Mouse (Mus musculus): ENCODE results near the gene Cdkl4.

The Cdkl4 gene

DNA sequence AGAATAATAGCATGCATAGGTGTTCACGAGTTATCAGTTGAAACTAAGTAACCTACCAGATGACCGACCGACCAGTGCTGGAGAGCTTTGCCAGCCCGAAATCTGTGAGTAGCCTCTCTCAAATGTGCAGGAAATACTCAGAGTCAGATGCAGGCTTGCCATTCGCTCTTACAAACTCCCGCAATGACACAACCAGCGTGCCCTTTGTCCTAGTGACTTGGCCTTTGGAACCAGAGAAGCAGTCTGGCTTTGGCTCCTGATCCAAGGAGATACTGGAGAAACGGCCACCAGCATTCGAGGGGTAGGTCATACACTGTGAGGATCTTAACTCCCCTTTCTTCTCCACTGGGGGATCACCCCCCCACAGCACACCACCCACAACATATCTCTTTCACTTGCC lies 61.7 kb downstream of the Cdkl4 start:
- ATAC-seq (ENCODE audit: low TSS enrichment), result no peak

DNA sequence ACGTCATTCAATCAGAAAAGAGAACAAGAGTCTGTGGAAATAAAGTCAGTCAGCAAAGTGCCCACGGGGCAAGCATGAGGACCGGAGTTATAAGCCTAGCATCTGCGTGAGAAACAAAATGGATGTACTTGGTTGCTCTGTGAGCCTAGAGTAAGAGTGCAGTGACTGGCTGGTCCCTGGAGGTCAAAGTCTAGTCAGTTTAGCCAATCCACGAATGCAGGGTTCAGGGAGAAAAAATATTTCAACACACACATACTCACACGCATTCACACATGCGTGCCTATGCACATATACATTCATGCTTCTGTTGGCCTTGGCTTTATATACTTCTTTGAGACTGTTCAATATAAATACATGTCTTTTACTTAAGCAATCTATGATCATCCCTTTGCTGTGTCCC lies 62.1 kb downstream of the Cdkl4 start:
- ATAC-seq (ENCODE audit: low TSS enrichment), result no peak

DNA sequence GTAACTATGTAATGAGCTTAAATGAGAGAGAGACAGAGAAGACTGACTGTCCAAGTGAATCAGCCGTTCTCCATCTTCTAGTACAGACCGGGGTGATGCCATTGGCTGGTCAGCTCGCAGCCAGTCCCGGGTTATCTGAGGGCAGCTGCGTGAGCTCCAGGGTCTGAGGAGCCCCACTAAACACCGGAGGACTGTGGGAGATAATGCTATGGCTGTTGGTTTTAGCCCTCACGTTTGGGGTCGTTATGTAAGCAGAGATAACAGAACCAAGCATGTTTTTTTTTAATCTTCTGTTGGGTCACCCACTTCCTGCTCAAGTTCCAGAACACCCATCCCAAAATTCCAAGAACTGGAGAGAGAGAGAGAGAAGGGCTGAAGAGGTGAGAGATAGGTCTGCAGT lies 63.8 kb downstream of the Cdkl4 start:
- ATAC-seq (ENCODE audit: low TSS enrichment), result no peak

DNA sequence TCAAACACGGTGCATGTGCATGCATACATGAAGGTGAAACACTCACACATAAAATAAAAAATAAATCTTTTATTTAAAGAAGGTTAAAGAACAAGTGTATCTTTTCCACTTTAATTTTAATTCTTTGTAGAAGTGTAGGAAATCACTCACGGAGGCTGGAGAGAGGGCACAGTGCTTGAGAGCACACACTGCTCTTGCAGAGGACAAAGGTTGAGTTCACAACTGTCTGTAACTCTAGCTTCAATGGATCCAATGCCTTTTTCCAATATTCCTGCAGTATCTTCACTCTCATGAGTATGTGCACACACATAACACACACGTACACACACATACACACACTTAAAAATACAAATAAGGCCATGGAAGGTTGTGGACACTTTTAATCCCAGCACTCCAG lies 67.2 kb downstream of the Cdkl4 start:
- no peak for ATAC-seq (ENCODE audit: low TSS enrichment)

GRCm38 (mm10) chr17:80509494-80510458 lies 67.8 kb downstream of the Cdkl4 start:
- ATAC-seq (ENCODE audit: low TSS enrichment), result no peak

- no peak for ATAC-seq (ENCODE audit: low TSS enrichment)
Measured at GRCm38 (mm10) chr17:80505766-80506165, 71.8 kb downstream of the Cdkl4 start.

- ATAC-seq (ENCODE audit: low TSS enrichment), result no peak
Measured at GRCm38 (mm10) chr17:80505342-80505741, 72.3 kb downstream of the Cdkl4 start.

DNA sequence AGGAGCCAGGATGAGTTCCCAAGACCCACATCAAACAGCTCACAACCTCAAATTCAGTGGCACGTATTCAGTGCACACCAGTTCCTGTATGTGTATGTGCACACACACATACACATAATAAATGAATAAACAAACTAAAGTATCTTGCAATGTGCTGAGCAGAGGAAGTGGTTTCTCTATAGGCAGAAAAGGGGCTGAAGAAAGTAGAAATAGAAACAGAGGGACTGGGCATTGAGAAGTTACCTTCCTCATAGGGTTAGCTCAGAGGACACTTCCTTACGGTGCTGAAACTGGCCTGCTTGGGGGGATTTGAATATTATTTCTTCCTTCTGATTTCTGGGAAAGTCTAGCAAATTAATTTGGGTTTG lies 75.8 kb downstream of the Cdkl4 start:
- ATAC-seq (ENCODE audit: low TSS enrichment), result no peak

DNA sequence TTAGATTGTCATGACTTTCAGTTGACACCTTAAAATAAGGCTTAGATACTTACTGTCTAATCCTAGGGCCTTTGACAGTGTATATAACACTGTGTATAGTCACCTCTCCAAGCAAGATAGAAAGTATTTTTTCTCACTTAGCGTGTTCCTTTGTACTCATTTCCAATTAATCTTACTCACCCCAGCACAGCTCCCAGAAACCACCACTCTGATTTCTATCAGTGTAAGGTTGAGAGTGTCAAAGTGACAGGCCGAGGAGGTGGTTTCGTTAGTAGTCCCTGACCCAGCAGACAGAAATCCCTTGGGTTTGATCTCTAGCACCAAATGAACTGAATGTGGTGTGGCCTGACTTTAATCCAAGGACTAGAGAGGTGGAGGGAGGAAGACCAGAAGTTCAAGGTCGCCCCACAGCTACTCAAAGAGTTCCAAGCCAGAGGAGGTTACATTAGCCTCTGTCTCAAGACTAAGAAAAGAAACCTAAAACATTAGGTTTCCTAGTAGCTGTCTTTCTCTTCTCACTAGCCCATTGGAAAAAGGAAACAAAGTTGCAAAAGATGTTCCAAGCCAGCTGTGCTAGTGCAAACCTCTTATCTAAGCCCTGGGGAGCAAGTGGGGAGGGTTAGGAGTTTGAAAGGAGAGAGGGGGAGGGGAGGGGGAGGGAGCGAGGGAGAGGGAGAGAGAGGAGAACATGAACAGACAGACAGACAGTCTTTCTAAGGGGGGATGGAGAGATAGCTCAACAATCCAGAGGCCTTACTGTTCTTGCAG lies 76.4 kb downstream of the Cdkl4 start:
- ATAC-seq (ENCODE audit: low TSS enrichment), result no peak

GRCm38 (mm10) chr17:80500025-80500424 lies 77.6 kb downstream of the Cdkl4 start:
- no peak for ATAC-seq (ENCODE audit: low TSS enrichment)

GRCm38 (mm10) chr17:80498600-80499268 lies 78.9 kb downstream of the Cdkl4 start:
- no peak for ATAC-seq (ENCODE audit: low TSS enrichment)

DNA sequence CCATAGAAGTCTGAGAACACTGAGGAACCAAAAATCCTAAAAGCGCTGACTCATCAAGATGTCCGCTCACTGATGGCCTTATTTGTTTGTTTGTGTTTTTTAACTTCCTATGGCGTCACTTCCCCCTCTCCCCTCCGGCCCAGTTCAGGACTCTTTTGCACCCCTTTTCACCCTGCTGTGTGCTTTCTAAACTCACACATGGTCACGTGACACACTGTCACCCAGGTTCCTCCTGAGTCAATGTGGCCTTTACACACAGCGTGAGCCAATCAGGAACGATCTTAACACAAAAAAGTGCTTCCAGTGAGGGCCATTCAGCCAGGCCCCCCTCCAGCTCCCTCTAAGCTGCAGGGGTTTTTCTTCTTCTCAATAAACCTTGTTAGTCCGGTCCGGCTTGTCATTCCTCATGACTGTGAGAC lies 80.4 kb downstream of the Cdkl4 start:
- ATAC-seq (ENCODE audit: low TSS enrichment), result no peak

DNA sequence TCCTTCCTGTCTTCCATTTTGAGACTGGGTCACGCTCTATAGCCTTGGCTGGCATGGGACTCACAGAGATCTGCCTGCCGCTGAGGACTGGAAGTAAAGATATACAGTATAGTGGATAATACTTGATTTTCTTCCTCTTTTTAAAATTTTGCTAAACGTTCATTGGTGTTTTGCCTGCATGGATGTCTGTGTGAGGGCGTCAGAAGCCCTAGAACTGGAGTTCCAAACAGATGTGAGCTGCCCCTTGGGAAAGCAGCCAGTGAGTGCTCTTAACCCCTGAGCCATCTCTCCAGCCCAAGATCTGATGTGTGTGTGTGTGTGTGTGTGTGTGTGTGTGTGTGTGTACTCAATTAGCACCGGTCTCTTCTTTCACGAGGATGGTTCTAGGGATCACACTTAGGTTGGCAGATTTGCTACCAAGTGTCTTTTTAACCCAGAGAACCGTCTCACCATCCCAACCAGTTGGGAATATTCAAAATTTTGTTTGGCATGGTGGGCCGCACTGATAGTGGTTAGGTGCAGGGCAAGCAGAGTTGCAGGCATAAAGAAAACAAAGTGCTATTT lies 80.9 kb downstream of the Cdkl4 start:
- ATAC-seq (ENCODE audit: low TSS enrichment), result no peak

DNA sequence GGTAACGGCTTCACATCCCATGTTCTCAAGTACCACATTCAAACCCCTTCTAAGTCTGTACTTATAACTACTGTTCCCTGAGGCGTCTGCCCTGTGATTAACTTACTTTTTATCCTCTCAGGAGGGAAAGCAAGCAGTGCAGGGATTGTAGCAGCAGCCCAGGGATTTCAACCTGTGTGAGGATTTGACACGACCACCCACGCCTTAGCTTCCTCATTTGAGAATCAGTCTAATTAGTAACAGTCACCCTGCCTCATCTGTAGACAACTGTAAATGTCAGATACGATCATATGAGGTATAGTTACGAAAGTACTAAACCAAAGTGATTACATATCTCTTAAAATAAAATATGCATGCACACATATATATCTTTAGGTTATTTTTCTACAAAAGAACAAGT lies 81.4 kb downstream of the Cdkl4 start:
- no peak for ATAC-seq (ENCODE audit: low TSS enrichment)

DNA sequence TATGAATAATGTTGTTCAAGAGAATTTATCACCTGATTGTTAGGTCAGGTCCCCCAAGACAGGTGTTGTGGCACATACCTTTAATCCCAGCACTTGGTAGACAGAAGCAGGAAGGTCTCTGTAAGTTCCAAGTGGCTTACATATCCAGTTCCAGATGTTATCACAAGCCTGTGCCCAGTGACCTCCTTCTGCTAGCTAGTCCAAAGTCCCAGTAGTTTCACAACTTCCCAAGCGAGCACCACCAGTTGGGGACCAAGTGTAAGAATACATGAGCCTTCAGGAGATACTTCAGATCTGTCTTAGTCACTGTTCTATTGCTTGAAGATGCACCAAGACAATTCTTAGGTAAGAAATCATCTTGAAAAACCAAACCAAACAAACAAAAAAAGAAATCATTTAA lies 83.7 kb downstream of the Cdkl4 start:
- ATAC-seq (ENCODE audit: low TSS enrichment), result no peak

DNA sequence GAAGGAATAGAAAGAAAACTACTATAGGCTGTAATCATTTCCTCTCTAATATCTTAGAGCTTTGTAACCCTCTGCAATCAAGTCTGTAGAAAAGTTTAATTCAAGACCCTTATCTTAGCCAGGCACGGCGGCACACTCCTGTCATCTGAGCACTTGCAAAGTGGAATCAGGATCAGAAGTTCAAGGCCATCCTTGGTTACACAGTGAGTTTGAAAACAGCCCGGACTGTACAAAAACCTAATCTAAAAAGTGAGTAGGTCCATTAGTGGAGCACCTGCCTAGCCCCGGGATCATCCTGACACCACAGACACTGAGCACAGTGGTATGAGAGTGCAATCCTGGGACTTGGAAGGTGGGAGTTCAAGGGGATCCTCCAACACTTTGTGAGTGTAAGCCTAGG lies 84.8 kb downstream of the Cdkl4 start:
- ATAC-seq (ENCODE audit: low TSS enrichment), result no peak

DNA sequence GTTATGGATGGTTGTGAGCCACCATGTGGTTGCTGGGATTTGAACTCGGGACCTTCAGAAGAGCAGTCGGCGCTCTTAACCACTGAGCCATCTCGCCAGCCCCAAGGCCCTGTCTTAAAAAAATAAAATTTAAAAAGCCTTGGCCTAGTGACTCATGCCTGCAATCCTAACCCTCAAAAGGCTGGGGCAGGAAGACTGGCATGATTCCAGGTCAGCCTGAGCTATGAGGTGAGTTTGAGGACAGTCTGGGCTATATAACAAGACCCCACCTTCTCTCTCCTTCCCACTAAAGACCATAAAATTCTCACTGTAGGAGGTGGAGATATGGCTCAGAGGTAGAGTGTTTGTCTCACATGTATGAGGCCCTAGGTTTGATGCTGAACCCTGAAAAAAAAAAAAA lies 85.3 kb downstream of the Cdkl4 start:
- ATAC-seq (ENCODE audit: low TSS enrichment), result no peak

DNA sequence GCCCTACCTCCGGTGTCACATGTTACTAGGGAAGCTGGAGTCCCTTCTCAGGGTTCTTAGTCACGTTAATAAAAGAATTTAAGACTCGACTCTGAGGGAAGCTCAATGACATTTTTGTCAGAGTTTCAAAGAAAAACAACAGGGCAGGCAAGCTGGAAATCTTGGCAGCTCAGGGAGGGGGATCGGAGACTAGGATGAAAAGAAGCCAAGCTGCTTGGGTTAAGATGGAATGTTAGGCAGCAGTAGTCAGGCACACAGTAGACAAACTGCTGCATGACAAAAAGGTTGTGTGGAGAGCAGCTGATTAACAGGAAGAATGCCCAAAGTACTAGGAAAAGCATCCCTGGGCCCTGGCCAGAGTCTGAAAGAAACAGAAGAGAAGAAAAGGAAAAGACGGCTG lies 87.4 kb downstream of the Cdkl4 start:
- no peak for ATAC-seq (ENCODE audit: low TSS enrichment)

- ATAC-seq (ENCODE audit: low TSS enrichment), result no peak
Measured at GRCm38 (mm10) chr17:80488918-80489317, 88.7 kb downstream of the Cdkl4 start.

GRCm38 (mm10) chr17:80485160-80485559 lies 92.5 kb downstream of the Cdkl4 start:
- ATAC-seq (ENCODE audit: low TSS enrichment), result no peak

DNA sequence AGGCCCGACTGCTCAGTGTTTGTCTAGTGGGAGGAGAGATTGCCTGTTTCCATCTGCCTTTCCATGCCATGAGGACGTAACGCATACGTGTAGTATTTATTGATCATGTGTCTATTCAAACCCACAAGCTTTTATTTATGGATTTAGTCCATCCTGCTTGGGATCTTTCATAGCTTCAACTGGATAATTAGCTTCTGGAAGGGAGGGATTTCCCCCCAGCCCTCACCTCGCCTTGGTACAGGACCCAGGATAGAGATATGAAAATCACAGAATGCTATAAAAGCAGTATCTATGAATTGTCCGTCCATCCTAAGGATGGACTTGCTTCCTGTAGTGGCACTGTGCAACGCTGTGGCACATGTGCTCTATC lies 96.8 kb downstream of the Cdkl4 start:
- ATAC-seq (ENCODE audit: low TSS enrichment), result no peak

Data from frontal cortex, adult (tissue).